10 mouse cellular contexts compared by ENCODE assay signal in genomic region chr12:107753022-107753421, GRCm38 (mm10).
DNase-seq lines count a peak whose midpoint lies in the region; ATAC-seq and TF ChIP-seq lines count a peak whose summit lies in the region.
"Had no signal": no experiment of that assay in that cellular context is flagged by ENCODE, and none has a peak within 500 bp of the region (broad histone marks: within the 10 kb centered on the region; RNA-seq: fewer than 3 reads in every experiment).

No protein-coding gene starts in this region.

- no peaks in the 10 kb centered on the region for H3K9me3 ChIP-seq in midbrain, postnatal 0 days (ENCODE audit: low read length)

- no peak overlapping the region for H3K27ac ChIP-seq in midbrain, postnatal 0 days (ENCODE audit: low read depth, low read length)

- peak; percentile 66 for DNase-seq in urinary bladder, postnatal 14 days (ENCODE audit: low spot score)
- DNase-seq in urinary bladder, postnatal 10 days (ENCODE audit: low spot score): no peak
- peak; percentile 36 to 51 for DNase-seq in gastrocnemius, adult 8-10 months (ENCODE audit: low spot score in 2 of 2)
- peak; percentile 33 to 43 for DNase-seq in lung, adult 18-20 months
- no peak for DNase-seq in right cerebral cortex, postnatal 36 days (ENCODE audit: low spot score in 2 of 2)
- DNase-seq in layer of hippocampus, adult 8-10 months (ENCODE audit: low spot score in 2 of 2): no peak
- no peak for DNase-seq in midbrain, postnatal 0 days (ENCODE audit: low spot score)
- no peak for DNase-seq in spleen, postnatal 14 days (ENCODE audit: low spot score in 2 of 2)
- DNase-seq: cerebellum, postnatal 10 days had no signal

- H3K4me3 ChIP-seq in midbrain, postnatal 0 days (ENCODE audit: low read depth, low read length): no peak overlapping the region

- H3K36me3 ChIP-seq in midbrain, postnatal 0 days (ENCODE audit: insufficient read depth, low read length): no peaks in the 10 kb centered on the region

- H3K9ac ChIP-seq in midbrain, postnatal 0 days (replicated peaks; ENCODE audit: low read length, poor library complexity, severe bottlenecking): no peak overlapping the region

- no peaks in the 10 kb centered on the region for H3K4me1 ChIP-seq in midbrain, postnatal 0 days (ENCODE audit: insufficient read depth, low read length)

- 59% methylated on average over 8 of the region's 8 CpGs for WGBS in midbrain, postnatal 0 days

- no peak for ATAC-seq in midbrain, postnatal 0 days (ENCODE audit: low FRiP score)
- ATAC-seq: Patski had no signal

- 0 out of 2 replicates have a peak, but pooled peaks cover 3% of the 10 kb centered on the region for H3K27me3 ChIP-seq in midbrain, postnatal 0 days (ENCODE audit: insufficient read depth, low read length)

- H3K4me2 ChIP-seq in midbrain, postnatal 0 days (ENCODE audit: low read depth, low read length, poor library complexity, severe bottlenecking): no peak overlapping the region

- no peak for TF ChIP-seq CTCF in midbrain, postnatal 0 days (IDR thresholded peaks at IDR 0.05)

Comparison
In these comparisons a context has a peak if more than half of its experiments do, and no peak if none do; other contexts are left out.
1. DNase-seq: peak in urinary bladder, postnatal 14 days (single experiment), gastrocnemius, adult 8-10 months (2 of 2) and lung, adult 18-20 months (2 of 2); none in urinary bladder, postnatal 10 days (single experiment), right cerebral cortex, postnatal 36 days (0 of 2), layer of hippocampus, adult 8-10 months (0 of 2), midbrain, postnatal 0 days (single experiment) and spleen, postnatal 14 days (0 of 2).